Mouse (Mus musculus) spleen, postnatal 10 days (tissue): ENCODE measurements around the gene Rab5a.

Experiments used
- DNase-seq, 2 experiments: peaks; one replicate each; pipeline ENCODE4 v3.0.0; 2021 to 2022; ENCODE audit warnings: low spot score in 2 of 2

Rab5a gene

DNA sequence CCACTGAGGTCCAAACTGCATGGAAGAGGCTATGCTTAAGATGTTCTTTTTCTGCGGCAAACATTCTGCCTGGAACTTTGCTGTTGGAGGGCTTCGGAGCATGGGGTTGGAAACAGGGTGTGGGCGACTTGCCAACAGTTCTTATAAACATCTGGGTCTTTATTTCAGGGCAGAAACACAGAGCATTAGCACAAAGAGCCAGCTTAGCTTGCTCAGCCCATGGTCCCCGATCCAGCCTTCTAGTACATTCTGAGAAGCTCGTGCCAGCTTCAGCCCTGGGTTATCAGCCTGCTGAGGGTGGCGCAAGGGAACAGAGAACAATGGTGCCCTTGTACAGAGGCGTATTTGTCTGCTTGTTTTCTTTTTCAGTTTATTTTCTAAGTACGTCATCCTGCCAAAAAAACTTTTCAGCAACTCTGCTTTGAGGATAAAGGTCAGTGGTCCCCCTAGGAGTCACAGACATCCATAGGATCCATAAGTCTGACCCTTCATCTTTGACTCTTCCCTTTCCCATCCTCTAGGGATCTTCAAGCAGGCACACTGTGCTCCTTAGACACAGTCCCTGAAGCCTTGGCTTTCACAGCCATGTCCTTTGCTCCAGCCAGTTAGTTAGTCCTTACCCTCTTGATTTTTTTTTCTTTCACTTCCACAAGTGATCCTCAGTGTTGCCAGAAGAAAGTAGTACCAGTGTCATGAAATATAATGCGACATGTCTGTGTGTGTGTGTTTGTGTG, 64.7 kb downstream of the Rab5a start:
- no peak for DNase-seq

DNA sequence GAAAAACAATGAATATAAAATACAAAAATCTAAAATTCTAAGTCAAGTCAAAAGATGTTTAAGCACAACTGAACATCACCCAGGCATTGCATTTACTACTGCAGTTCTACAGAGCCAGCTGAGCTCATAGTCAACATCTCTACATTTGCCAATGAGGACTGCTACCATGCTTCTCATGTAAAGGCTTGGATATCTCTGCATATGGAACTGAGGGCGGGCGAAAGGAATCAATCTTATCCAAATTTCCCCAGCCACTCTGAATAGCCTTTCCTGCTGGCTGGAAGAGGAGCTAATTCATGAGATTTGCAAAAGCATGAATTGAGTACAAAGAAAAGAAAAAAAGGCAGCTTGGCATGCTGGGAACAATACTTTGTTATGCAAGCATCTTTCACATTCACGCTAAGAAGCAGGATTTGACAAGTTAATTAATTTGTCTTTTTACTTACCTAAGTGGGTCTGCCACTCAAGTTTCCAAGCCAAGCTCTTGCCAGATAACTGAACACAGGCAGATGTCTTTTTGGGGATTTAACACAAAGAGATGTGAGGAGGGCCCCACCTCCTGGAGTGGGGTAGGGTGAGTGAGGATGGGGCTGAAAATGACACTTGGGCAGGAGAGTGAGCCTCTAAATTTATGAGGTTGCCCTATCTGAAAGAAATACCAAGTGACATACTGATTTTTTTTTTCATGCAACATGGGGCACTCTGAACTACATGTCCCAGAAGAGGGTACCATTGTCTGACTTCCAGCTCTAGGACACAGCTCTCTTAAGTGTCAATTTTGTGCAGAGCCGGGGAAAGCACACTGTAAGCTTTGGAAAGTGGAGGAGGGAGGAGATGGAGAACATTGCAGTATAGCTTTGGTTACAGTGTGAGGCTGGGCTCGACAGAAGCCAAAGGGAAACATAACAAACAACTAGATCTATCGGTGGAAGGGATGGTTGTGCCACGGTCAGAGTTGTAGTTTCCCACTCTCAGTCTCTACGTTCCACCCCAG, 72.6 kb downstream of the Rab5a start:
- DNase-seq: no peak

DNA sequence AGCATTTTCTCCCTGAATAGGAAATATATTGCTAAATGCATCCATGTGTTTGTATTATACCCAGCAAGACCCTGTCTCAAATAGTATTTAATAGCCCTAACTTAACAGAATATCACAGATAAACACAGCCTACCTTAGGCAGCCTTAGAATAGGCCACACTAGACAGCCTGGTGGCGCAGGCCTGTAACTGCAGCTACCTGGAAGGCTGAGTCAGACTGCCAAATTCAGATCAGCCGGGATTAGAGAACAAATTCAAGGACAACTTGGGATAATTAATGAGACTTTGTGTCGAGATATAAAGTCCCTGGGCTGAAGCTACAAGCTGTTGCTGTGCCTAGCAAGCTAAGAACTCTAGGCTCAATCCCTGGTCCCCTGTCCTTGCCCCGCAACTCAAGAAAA, 75.1 kb downstream of the Rab5a start:
- peak in 1 of 2 experiments; percentile 64 for DNase-seq

- no peak for DNase-seq
Measured at GRCm38 (mm10) chr17:53554813-53555212, 75.8 kb downstream of the Rab5a start.
